Mouse (Mus musculus) kidney, adult 2 months (tissue): ENCODE data around the gene 1700018B08Rik.

Source experiments
- CTCF ChIP-seq: fragments of 200-500 bp; conservative IDR thresholded peaks from 2 replicates; pipeline ENCODE4 v1.5.1; 2011; ENCODE audit warnings: low read depth, mild to moderate bottlenecking, control low read depth, low read length, moderate library complexity, mixed read lengths; ENCODE audit not compliant: insufficient read depth, insufficient read length
- POLR2A ChIP-seq: fragments of 200-500 bp; IDR thresholded peaks from one replicate; pipeline ENCODE4 v1.6.1; 2011; ENCODE audit warnings: low read depth, low read length, control low read depth

DNA sequence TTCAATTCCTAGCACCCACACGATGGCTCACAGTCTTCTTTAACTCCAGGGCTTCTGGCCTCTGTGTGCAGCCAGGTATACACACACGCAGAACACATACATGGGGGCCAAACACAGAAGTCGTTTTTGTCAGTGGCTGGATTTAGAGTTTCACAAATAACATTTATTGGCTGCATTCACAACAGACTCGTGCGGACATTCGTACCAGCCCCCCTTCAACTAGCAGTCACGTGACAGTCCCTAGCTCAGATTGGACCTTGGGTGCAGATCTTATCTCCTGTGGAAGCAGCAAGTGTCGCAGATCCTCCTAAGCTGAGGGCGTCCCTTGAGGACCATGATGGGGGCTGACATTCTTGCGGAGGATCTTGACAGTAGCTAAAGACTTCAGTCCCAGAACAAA is 13.5 kb downstream of the 1700018B08Rik start:
- TF ChIP-seq POLR2A (no peak), CTCF (no peak)
